Mouse (Mus musculus): ENCODE measurements at regions not wholly inside any gene's neighbourhood (a gene's known extent, or its start where the extent isn't known, plus 50 kb on each side); places are given as distances from the start of the nearest gene placed in this dataset.

DNA sequence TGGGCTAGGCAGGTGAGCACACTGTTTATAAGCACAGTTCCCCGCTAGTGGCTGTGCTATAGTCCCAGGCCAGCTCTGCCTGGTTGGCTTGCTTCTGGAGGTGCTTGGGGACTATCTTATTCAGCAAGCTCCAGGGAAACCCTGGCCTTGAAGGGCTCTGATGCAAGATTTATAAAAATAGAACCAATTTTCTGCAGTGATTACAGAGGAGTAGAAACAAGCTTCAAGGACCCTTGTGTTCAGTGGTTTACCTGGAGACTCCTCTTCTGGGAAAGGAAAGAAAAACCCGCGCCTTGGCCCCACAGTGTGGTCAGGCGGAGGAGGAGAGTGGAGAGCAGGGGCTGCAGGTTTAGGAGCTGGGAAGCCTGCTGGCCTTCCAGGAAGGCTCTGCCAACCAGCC, 178.2 kb upstream of the Ctnnb1 start:
- Histone ChIP-seq H3K27me3 (ENCODE audit: insufficient read depth, low read length) (no peaks in the 10 kb centered on the region), H3K4me3 (ENCODE audit: low read depth, low read length) (no peak overlapping the region), H3K4me1 (ENCODE audit: insufficient read depth) (no peaks in the 10 kb centered on the region), H3K36me3 (replicated peaks; ENCODE audit: insufficient read depth, low read length) (no peaks in the 10 kb centered on the region), H3K4me2 (ENCODE audit: low read depth, low read length) (no peak overlapping the region), H3K9ac (replicated peaks) (no peak overlapping the region), H3K27ac (ENCODE audit: low read depth) (no peak overlapping the region), H3K9me3 (ENCODE audit: low read length) (no peaks in the 10 kb centered on the region)
- no peak for ATAC-seq
- TF ChIP-seq EP300 (IDR thresholded peaks at IDR 0.05; ENCODE audit: low read depth) (no peak), CTCF (IDR thresholded peaks at IDR 0.05; ENCODE audit: low read depth) (no peak)
- DNase-seq: no peak
- WGBS (ENCODE audit: insufficient replicate concordance): 83% methylated on average over 4 of the region's 4 CpGs

DNA sequence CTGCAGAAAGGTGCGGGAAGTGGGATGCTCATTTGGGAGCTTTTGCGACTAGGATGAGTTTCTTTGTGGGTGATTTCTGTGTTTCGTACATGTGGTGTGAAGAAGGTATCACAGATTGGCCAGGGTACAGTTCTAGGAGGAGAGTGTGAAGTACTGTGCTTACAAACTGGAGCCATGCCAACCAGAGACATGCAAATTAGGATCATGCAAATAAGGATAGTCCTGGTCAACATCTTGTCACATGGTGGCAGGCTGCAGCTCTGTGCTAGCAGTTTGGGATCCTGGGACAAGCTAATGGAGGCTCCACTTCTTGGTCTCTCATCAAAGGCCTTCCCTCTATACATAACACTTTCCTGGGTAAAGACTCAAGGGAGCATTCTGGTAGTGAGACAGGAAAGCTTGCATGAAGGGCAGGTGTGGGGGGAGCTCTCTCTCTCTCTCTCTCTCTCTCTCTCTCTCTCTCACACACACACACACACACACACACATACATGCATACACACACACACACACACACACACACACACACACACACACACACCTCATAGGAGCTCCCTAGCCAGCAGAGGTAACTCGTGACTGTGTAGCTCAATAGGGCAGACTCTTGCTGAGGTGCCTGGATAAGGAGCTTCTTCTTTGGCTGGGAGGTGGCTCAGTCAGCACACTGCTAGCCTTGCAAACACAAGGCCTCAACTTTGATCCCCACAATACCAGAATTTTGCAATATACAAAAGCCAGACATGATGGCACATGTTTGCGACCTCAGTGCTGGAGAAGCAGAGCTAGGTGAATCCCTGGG, 177.1 kb upstream of the Ctnnb1 start:
- no peak for DNase-seq
- TF ChIP-seq CTCF (IDR thresholded peaks at IDR 0.05; ENCODE audit: low read depth): no peak
- TF ChIP-seq EP300 (IDR thresholded peaks at IDR 0.05; ENCODE audit: low read depth): no peak
- 85% methylated on average over 5 of the region's 5 CpGs for WGBS (ENCODE audit: insufficient replicate concordance)
- H3K9ac ChIP-seq (replicated peaks): no peak overlapping the region
- no peaks in the 10 kb centered on the region for H3K27me3 ChIP-seq (ENCODE audit: insufficient read depth, low read length)
- no peaks in the 10 kb centered on the region for H3K36me3 ChIP-seq (replicated peaks; ENCODE audit: insufficient read depth, low read length)
- H3K4me3 ChIP-seq (ENCODE audit: low read depth, low read length): no peak overlapping the region
- 0 out of 2 replicates have a peak, but pooled peaks have one; percentile 33 for ATAC-seq
- H3K9me3 ChIP-seq (ENCODE audit: low read length): no peaks in the 10 kb centered on the region
- H3K4me2 ChIP-seq (ENCODE audit: low read depth, low read length): no peak overlapping the region
- no peak overlapping the region for H3K27ac ChIP-seq (ENCODE audit: low read depth)
- H3K4me1 ChIP-seq (ENCODE audit: insufficient read depth): no peaks in the 10 kb centered on the region

GRCm38 (mm10) chr9:120754151-120754550, 174.9 kb upstream of the Ctnnb1 start:
- ATAC-seq: no peak
- DNase-seq: no peak
- no peak for TF ChIP-seq EP300 (IDR thresholded peaks at IDR 0.05; ENCODE audit: low read depth)
- TF ChIP-seq CTCF (IDR thresholded peaks at IDR 0.05; ENCODE audit: low read depth): no peak
- no peaks in the 10 kb centered on the region for H3K36me3 ChIP-seq (replicated peaks; ENCODE audit: insufficient read depth, low read length)
- H3K4me3 ChIP-seq (ENCODE audit: low read depth, low read length): no peak overlapping the region
- no peaks in the 10 kb centered on the region for H3K27me3 ChIP-seq (ENCODE audit: insufficient read depth, low read length)
- no peak overlapping the region for H3K4me2 ChIP-seq (ENCODE audit: low read depth, low read length)
- no peak overlapping the region for H3K9ac ChIP-seq (replicated peaks)
- H3K4me1 ChIP-seq (ENCODE audit: insufficient read depth): no peaks in the 10 kb centered on the region
- no peak overlapping the region for H3K27ac ChIP-seq (ENCODE audit: low read depth)
- no peaks in the 10 kb centered on the region for H3K9me3 ChIP-seq (ENCODE audit: low read length)

DNA sequence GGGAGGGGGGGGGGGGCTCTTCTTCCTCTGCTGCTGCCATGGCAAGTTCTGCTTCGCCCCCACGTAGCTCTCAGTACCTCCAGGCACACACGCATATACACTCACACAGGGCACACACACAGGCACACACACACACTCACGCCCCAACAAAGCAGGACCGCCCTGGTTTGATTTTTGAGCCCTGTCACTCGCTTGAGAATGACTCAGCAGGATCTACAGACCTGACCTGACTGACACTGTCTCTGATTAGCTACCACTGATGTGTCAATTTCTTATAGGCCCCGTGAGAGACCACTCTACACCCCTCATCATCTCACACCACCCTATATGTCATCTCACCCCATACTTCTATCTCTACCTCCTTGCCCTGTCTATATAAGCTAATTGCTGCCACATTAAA, 173.5 kb upstream of the Ctnnb1 start:
- ATAC-seq: no peak
- Histone ChIP-seq H3K27ac (ENCODE audit: low read depth) (no peak overlapping the region), H3K36me3 (replicated peaks; ENCODE audit: insufficient read depth, low read length) (no peaks in the 10 kb centered on the region), H3K27me3 (ENCODE audit: insufficient read depth, low read length) (no peaks in the 10 kb centered on the region), H3K4me1 (ENCODE audit: insufficient read depth) (no peaks in the 10 kb centered on the region), H3K9me3 (ENCODE audit: low read length) (no peaks in the 10 kb centered on the region), H3K4me3 (ENCODE audit: low read depth, low read length) (no peak overlapping the region), H3K4me2 (ENCODE audit: low read depth, low read length) (no peak overlapping the region), H3K9ac (replicated peaks) (no peak overlapping the region)
- TF ChIP-seq EP300 (IDR thresholded peaks at IDR 0.05; ENCODE audit: low read depth) (no peak), CTCF (IDR thresholded peaks at IDR 0.05; ENCODE audit: low read depth) (no peak)
- no peak for DNase-seq
- WGBS (ENCODE audit: insufficient replicate concordance): 67% methylated on average over 6 of the region's 7 CpGs

- H3K4me3 ChIP-seq (ENCODE audit: low read depth, low read length): no peak overlapping the region
- H3K27ac ChIP-seq (ENCODE audit: low read depth): no peak overlapping the region
- no peak overlapping the region for H3K4me2 ChIP-seq (ENCODE audit: low read depth, low read length)
- DNase-seq: no peak
- ATAC-seq: no peak
- TF ChIP-seq EP300 (IDR thresholded peaks at IDR 0.05; ENCODE audit: low read depth) (no peak), CTCF (IDR thresholded peaks at IDR 0.05; ENCODE audit: low read depth) (no peak)
- H3K4me1 ChIP-seq (ENCODE audit: insufficient read depth): no peaks in the 10 kb centered on the region
- no peaks in the 10 kb centered on the region for H3K27me3 ChIP-seq (ENCODE audit: insufficient read depth, low read length)
- H3K36me3 ChIP-seq (replicated peaks; ENCODE audit: insufficient read depth, low read length): no peaks in the 10 kb centered on the region
- no peaks in the 10 kb centered on the region for H3K9me3 ChIP-seq (ENCODE audit: low read length)
- WGBS (ENCODE audit: insufficient replicate concordance): 69% methylated on average over 3 of the region's 3 CpGs
- H3K9ac ChIP-seq (replicated peaks): no peak overlapping the region
These were observed 171.0 kb upstream of the Ctnnb1 start for GRCm38 (mm10) chr9:120758003-120758402.

DNA sequence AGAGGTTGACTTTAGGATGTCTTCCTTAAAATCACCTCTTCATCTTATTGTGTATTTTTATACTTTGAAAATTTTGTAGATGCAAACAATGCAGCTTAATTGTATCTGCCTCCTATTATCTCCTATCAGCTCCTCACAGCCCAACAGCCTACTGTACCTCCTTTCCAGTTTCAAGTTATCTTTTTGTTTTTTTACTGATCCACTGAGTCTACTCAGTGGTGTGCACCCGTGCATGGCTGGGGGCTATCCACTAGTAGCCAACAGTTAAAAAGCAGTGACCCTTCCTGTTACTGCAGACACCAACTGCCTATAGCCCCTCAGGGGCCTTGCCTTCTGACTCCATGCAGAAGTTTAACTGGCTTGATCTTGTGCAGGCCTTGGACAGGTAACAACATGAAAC, 170.4 kb upstream of the Ctnnb1 start:
- H3K27me3 ChIP-seq (ENCODE audit: insufficient read depth, low read length): no peaks in the 10 kb centered on the region
- no peaks in the 10 kb centered on the region for H3K4me1 ChIP-seq (ENCODE audit: insufficient read depth)
- H3K9ac ChIP-seq (replicated peaks): no peak overlapping the region
- 35% methylated on average over 1 of the region's 1 CpGs for WGBS (ENCODE audit: insufficient replicate concordance)
- no peak overlapping the region for H3K4me3 ChIP-seq (ENCODE audit: low read depth, low read length)
- no peak overlapping the region for H3K27ac ChIP-seq (ENCODE audit: low read depth)
- no peaks in the 10 kb centered on the region for H3K36me3 ChIP-seq (replicated peaks; ENCODE audit: insufficient read depth, low read length)
- no peaks in the 10 kb centered on the region for H3K9me3 ChIP-seq (ENCODE audit: low read length)
- no peak overlapping the region for H3K4me2 ChIP-seq (ENCODE audit: low read depth, low read length)
- ATAC-seq: no peak
- no peak for TF ChIP-seq EP300 (IDR thresholded peaks at IDR 0.05; ENCODE audit: low read depth)
- TF ChIP-seq CTCF (IDR thresholded peaks at IDR 0.05; ENCODE audit: low read depth): no peak
- no peak for DNase-seq

Measured in liver, postnatal 0 days (tissue).